Mouse (Mus musculus) mouse embryonic stem cell (cell line): ENCODE results near the gene Hmg20a.

Experiments
- in situ Hi-C, 2 experiments: fragments of 300-500 bp; cut with MboI; formaldehyde crosslinking; loops; 1 replicate in 1 of 2; 3 replicates in 1 of 2; pipeline ENCODE4 v1.14.3; 2019 to 2020; ENCODE audit warnings: low sequenced_read_pairs in 2 of 2, low pct_unique_long_range_greater_than_20kb in 1 of 2, mixed read lengths in 1 of 2; ENCODE audit not compliant: unreplicated experiment in 1 of 2

Gene Hmg20a

GRCm38 (mm10) chr9:56505793-56506755 lies 87.7 kb downstream of the Hmg20a start:
- in situ Hi-C loops = loop anchor here in 1 of 2 experiments (10.0 kb wide), 1 partner anchor 91 kb away; the partner anchor contains the start of genes Hmg20a and Peak1

GRCm38 (mm10) chr9:56506931-56507681 lies 88.7 kb downstream of the Hmg20a start:
- in situ Hi-C loops = loop anchor here in 1 of 2 experiments (10.0 kb wide), 1 partner anchor 92 kb away; the partner anchor contains the start of genes Hmg20a and Peak1

- in situ Hi-C loops = loop anchor here in 1 of 2 experiments (10.0 kb wide), 1 partner anchor 93 kb away; the partner anchor contains the start of genes Hmg20a and Peak1
These were observed 89.3 kb downstream of the Hmg20a start for GRCm38 (mm10) chr9:56507682-56508061.

- in situ Hi-C loops = loop anchor here in 1 of 2 experiments (10.0 kb wide), 1 partner anchor 94 kb away; the partner anchor contains the start of genes Hmg20a and Peak1
These were observed 90.5 kb downstream of the Hmg20a start for GRCm38 (mm10) chr9:56508835-56509451.

- in situ Hi-C loops = no loop called here
These were observed 91.9 kb downstream of the Hmg20a start for GRCm38 (mm10) chr9:56510281-56510680.

GRCm38 (mm10) chr9:56512486-56512885 lies 94.1 kb downstream of the Hmg20a start:
- in situ Hi-C loops = no loop called here

- in situ Hi-C loops = no loop called here
These were observed 96.7 kb downstream of the Hmg20a start for GRCm38 (mm10) chr9:56515110-56515509.

GRCm38 (mm10) chr9:56516219-56516618 lies 97.8 kb downstream of the Hmg20a start:
- in situ Hi-C loops = no loop called here

- in situ Hi-C loops = no loop called here
These were observed 98.4 kb downstream of the Hmg20a start for GRCm38 (mm10) chr9:56516692-56517263.

GRCm38 (mm10) chr9:56522281-56522680 lies 103.9 kb downstream of the Hmg20a start:
- in situ Hi-C loops = no loop called here

- in situ Hi-C loops = no loop called here
These were observed 109.5 kb downstream of the Hmg20a start for GRCm38 (mm10) chr9:56527951-56528350.

- in situ Hi-C loops = no loop called here
These were observed 113.6 kb downstream of the Hmg20a start for GRCm38 (mm10) chr9:56531991-56532390.

GRCm38 (mm10) chr9:56533916-56534315 lies 115.5 kb downstream of the Hmg20a start:
- in situ Hi-C loops = no loop called here

GRCm38 (mm10) chr9:56534727-56535126 lies 116.3 kb downstream of the Hmg20a start:
- in situ Hi-C loops = no loop called here

- in situ Hi-C loops = no loop called here
These were observed 117.0 kb downstream of the Hmg20a start for GRCm38 (mm10) chr9:56535361-56535760.

GRCm38 (mm10) chr9:56540051-56540450 lies 121.6 kb downstream of the Hmg20a start:
- in situ Hi-C loops = no loop called here

- in situ Hi-C loops = no loop called here
These were observed 126.5 kb downstream of the Hmg20a start for GRCm38 (mm10) chr9:56544687-56545475.
